ENCODE assay signal across 19 mouse cellular contexts in the genomic region with DNA sequence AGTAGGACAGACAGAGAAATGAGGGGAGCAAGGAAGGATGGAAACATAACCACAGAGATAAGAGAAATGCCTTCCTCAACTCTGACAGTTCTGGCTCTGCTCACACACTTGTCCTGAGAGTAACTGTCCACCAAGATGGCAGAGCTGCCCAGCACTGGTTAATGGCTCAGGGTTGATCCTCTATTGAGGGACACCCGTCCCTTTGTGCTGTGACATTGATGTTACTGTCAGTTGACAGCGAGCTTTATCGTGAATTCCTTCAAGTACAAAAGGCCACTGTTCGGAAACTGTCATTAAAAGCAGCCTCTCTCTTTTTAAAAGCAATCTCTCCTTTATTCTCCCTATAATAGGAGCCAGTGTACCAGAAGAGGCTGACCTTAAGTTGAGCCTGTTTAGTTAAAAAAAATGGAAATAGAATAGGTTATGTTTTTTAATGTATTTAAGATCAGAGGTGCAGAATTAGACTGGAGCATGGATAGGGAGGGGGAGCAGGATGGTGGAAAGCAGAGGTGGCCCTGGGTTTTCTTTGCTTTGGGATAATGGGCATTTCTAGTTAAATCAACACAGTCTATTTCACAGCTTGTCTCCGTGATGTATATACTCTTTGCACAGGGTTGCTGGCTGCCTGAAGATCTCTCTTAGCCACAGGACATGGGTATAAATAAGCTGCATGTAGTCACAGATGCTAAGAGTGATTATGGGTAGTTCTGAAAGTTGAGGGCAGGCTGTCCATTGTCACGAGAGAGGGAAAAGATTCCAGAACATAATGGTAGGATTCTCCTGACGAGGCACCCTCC.
A peak's percentile ranks its signal among the peaks of the same experiment; 100 is the strongest.
DNase-seq lines count a peak whose midpoint lies in the region; ATAC-seq lines count a peak whose summit lies in the region.
"Had no signal": no experiment of that assay in that cellular context is flagged by ENCODE, and none has a peak within 500 bp of the region (broad histone marks: within the 10 kb centered on the region; RNA-seq: fewer than 3 reads in every experiment).

No protein-coding gene starts in this region.

- H3K9me3 ChIP-seq in hindbrain, embryonic 10.5 days, result no peaks in the 10 kb centered on the region
- no peaks in the 10 kb centered on the region for H3K9me3 ChIP-seq in hindbrain, embryonic 12.5 days (replicated peaks)
- no peaks in the 10 kb centered on the region for H3K9me3 ChIP-seq in liver, embryonic 13.5 days (replicated peaks)
- H3K9me3 ChIP-seq: forebrain, embryonic 15.5 days; heart, embryonic 10.5 days; hindbrain, embryonic 13.5 days; limb, embryonic 10.5 days; neural tube, embryonic 13.5 days had no signal

- ATAC-seq in hindbrain, embryonic 12.5 days (ENCODE audit: low FRiP score), result no peak
- no peak for ATAC-seq in liver, embryonic 13.5 days (ENCODE audit: low read depth)
- ATAC-seq: forebrain, embryonic 15.5 days had no signal

- peak; percentile 5 for DNase-seq in hindbrain, embryonic 10.5 days (ENCODE audit: low spot score)
- DNase-seq in embryo, embryonic 10.5 days (ENCODE audit: low spot score), result peak; percentile 48
- no peak for DNase-seq in liver, embryonic 13.5 days
- DNase-seq in retina, embryonic 14.5 days (ENCODE audit: low spot score), result peak; percentile 57
- no peak for DNase-seq in kidney, adult 18-20 months
- DNase-seq in thymus, adult 18-20 months, result no peak
- DNase-seq: cerebellum, adult 9-10 months; gastrocnemius, postnatal 36 days; kidney, postnatal 4 days; layer of hippocampus, adult 9-11 months; lung, postnatal 14 days; right cerebral cortex, postnatal 14 days; spleen, adult 18-20 months had no signal

- H3K4me3 ChIP-seq in hindbrain, embryonic 10.5 days, result no peak overlapping the region
- H3K4me3 ChIP-seq in hindbrain, embryonic 12.5 days, result no peak overlapping the region
- H3K4me3 ChIP-seq in liver, embryonic 13.5 days (replicated peaks), result no peak overlapping the region
- H3K4me3 ChIP-seq: forebrain, embryonic 15.5 days; heart, embryonic 10.5 days; hindbrain, embryonic 13.5 days; limb, embryonic 10.5 days; neural tube, embryonic 13.5 days had no signal

- no peak overlapping the region for H3K9ac ChIP-seq in hindbrain, embryonic 12.5 days
- H3K9ac ChIP-seq in liver, embryonic 13.5 days, result no peak overlapping the region
- H3K9ac ChIP-seq: forebrain, embryonic 15.5 days; hindbrain, embryonic 13.5 days; neural tube, embryonic 13.5 days had no signal

- H3K27ac ChIP-seq in hindbrain, embryonic 10.5 days, result no peak overlapping the region
- H3K27ac ChIP-seq in hindbrain, embryonic 12.5 days, result no peak overlapping the region
- peak overlapping the region; percentile 98 for H3K27ac ChIP-seq in liver, embryonic 13.5 days
- H3K27ac ChIP-seq: forebrain, embryonic 15.5 days; hindbrain, embryonic 13.5 days; limb, embryonic 10.5 days; neural tube, embryonic 13.5 days had no signal

- WGBS in hindbrain, embryonic 10.5 days, result 36% methylated on average over 7 of the region's 7 CpGs
- WGBS in hindbrain, embryonic 12.5 days, result 30% methylated on average over 7 of the region's 7 CpGs
- 64% methylated on average over 7 of the region's 7 CpGs for WGBS in liver, embryonic 13.5 days (ENCODE audit: insufficient replicate concordance)

- H3K4me1 ChIP-seq in hindbrain, embryonic 10.5 days (replicated peaks), result peaks cover 20% of the 10 kb centered on the region
- 0 out of 2 replicates have a peak, but pooled peaks cover 3% of the 10 kb centered on the region for H3K4me1 ChIP-seq in hindbrain, embryonic 12.5 days
- peaks cover 82% of the 10 kb centered on the region for H3K4me1 ChIP-seq in liver, embryonic 13.5 days (replicated peaks)
- H3K4me1 ChIP-seq: forebrain, embryonic 15.5 days; heart, embryonic 10.5 days; limb, embryonic 10.5 days had no signal

- no peaks in the 10 kb centered on the region for H3K36me3 ChIP-seq in hindbrain, embryonic 10.5 days
- H3K36me3 ChIP-seq in hindbrain, embryonic 12.5 days, result no peaks in the 10 kb centered on the region
- H3K36me3 ChIP-seq in liver, embryonic 13.5 days, result no peaks in the 10 kb centered on the region
- H3K36me3 ChIP-seq: forebrain, embryonic 15.5 days; heart, embryonic 10.5 days; hindbrain, embryonic 13.5 days; limb, embryonic 10.5 days; neural tube, embryonic 13.5 days had no signal

- peaks cover 34% of the 10 kb centered on the region for H3K27me3 ChIP-seq in hindbrain, embryonic 10.5 days (ENCODE audit: insufficient read depth, poor library complexity, severe bottlenecking)
- H3K27me3 ChIP-seq in hindbrain, embryonic 12.5 days, result 0 out of 2 replicates have a peak, but pooled peaks cover 4% of the 10 kb centered on the region
- no peaks in the 10 kb centered on the region for H3K27me3 ChIP-seq in liver, embryonic 13.5 days
- H3K27me3 ChIP-seq: forebrain, embryonic 15.5 days; hindbrain, embryonic 13.5 days; neural tube, embryonic 13.5 days had no signal

- no peak overlapping the region for H3K4me2 ChIP-seq in hindbrain, embryonic 12.5 days (replicated peaks)
- H3K4me2 ChIP-seq in liver, embryonic 13.5 days, result peak overlapping the region; percentile 10; the same call in 1 of the 2 replicates
- H3K4me2 ChIP-seq: forebrain, embryonic 15.5 days; hindbrain, embryonic 13.5 days; neural tube, embryonic 13.5 days had no signal

Comparison
In these comparisons a context has a peak if more than half of its experiments do, and no peak if none do; other contexts are left out.
1. DNase-seq: peak in hindbrain, embryonic 10.5 days (single experiment), embryo, embryonic 10.5 days (single experiment) and retina, embryonic 14.5 days (single experiment); none in liver, embryonic 13.5 days (single experiment), kidney, adult 18-20 months (single experiment) and thymus, adult 18-20 months (0 of 2).